Mouse (Mus musculus): ENCODE measurements around the gene Dcaf15. TPM values are rescaled to one million over a fixed set of nuclear protein-coding genes. Genes with fewer than 3 reads are reported as not detected.

Dcaf15 gene
- polyA plus RNA-seq, 1 experiment from 2014 or later: 3.0 TPM

MicroRNAs encoded within 50 kb of the gene (microRNA counts, 519-probe panel; counts per million panel counts)
- 2,767 counts per million, percentile 77 among the panel's probes with 10 or more counts for microRNA mmu-miR-709

Small RNA genes lying within 50 kb of the gene (microRNA-seq; reads per million reads assigned to microRNA genes)
- gene Mir709: not detected

Other genes starting within 250 kb of the Dcaf15 start
- gene Adgrl1, start 204.7 kb downstream of the Dcaf15 start, polyA plus RNA-seq (2015; fragmentation: Nextera tagmentation; extraction: Ambion mirVana): 0.86 and 1.2 TPM in 2 replicates
- gene Gm10644, start 149.6 kb downstream of the Dcaf15 start, polyA plus RNA-seq (2015; fragmentation: Nextera tagmentation; extraction: Ambion mirVana): 0.41 and 0.43 TPM in 2 replicates
- 108 and 110 TPM in 2 replicates for gene Asf1b, start 149.3 kb downstream of the Dcaf15 start, polyA plus RNA-seq (2015; fragmentation: Nextera tagmentation; extraction: Ambion mirVana)
- 29.8 and 39.9 TPM in 2 replicates for gene Prkaca, start 131.8 kb downstream of the Dcaf15 start, polyA plus RNA-seq (2015; fragmentation: Nextera tagmentation; extraction: Ambion mirVana)
- gene Samd1, start 107.1 kb downstream of the Dcaf15 start, polyA plus RNA-seq (2015; fragmentation: Nextera tagmentation; extraction: Ambion mirVana): 3.6 and 3.9 TPM in 2 replicates
- gene 1700067K01Rik, start 103.3 kb downstream of the Dcaf15 start, polyA plus RNA-seq (2015; fragmentation: Nextera tagmentation; extraction: Ambion mirVana): 0.56 and 0.58 TPM in 2 replicates
- gene 2210011C24Rik, start 92.6 kb downstream of the Dcaf15 start, polyA plus RNA-seq (2015; fragmentation: Nextera tagmentation; extraction: Ambion mirVana): 0.13 TPM in 1 of 2 replicates, not detected in the other
- gene Palm3, start 83.3 kb downstream of the Dcaf15 start, polyA plus RNA-seq (2015; fragmentation: Nextera tagmentation; extraction: Ambion mirVana): 0.15 TPM in 1 of 2 replicates, not detected in the other
- 0.87 and 1.0 TPM in 2 replicates for gene Il27ra, start 62.2 kb downstream of the Dcaf15 start, polyA plus RNA-seq (2015; fragmentation: Nextera tagmentation; extraction: Ambion mirVana)
- 0.15 TPM in 1 of 2 replicates, not detected in the other for gene Rln3, start 59.8 kb downstream of the Dcaf15 start, polyA plus RNA-seq (2015; fragmentation: Nextera tagmentation; extraction: Ambion mirVana)
- gene Gm10643, start 39.6 kb downstream of the Dcaf15 start, polyA plus RNA-seq (2015; fragmentation: Nextera tagmentation; extraction: Ambion mirVana): 0.08 and 0.32 TPM in 2 replicates
- gene Rfx1, start 37.9 kb downstream of the Dcaf15 start, polyA plus RNA-seq (2015; fragmentation: Nextera tagmentation; extraction: Ambion mirVana): 2.0 and 2.7 TPM in 2 replicates
- 0.04 TPM in 1 of 2 replicates, not detected in the other for gene Podnl1, start 21.2 kb upstream of the Dcaf15 start, polyA plus RNA-seq (2015; fragmentation: Nextera tagmentation; extraction: Ambion mirVana)
- gene Cc2d1a, start 43.2 kb upstream of the Dcaf15 start, polyA plus RNA-seq (2015; fragmentation: Nextera tagmentation; extraction: Ambion mirVana): 5.3 and 5.8 TPM in 2 replicates
- gene 4930432K21Rik, start 43.3 kb upstream of the Dcaf15 start, polyA plus RNA-seq (2015; fragmentation: Nextera tagmentation; extraction: Ambion mirVana): 0.26 and 0.28 TPM in 2 replicates
- gene Nanos3, start 80.4 kb upstream of the Dcaf15 start, polyA plus RNA-seq (2015; fragmentation: Nextera tagmentation; extraction: Ambion mirVana): not detected in 2 replicates
- 2.2 and 2.8 TPM in 2 replicates for gene Zswim4, start 132.3 kb upstream of the Dcaf15 start, polyA plus RNA-seq (2015; fragmentation: Nextera tagmentation; extraction: Ambion mirVana)
- 175 and 185 TPM in 2 replicates for gene D8Ertd738e, start 145.0 kb upstream of the Dcaf15 start, polyA plus RNA-seq (2015; fragmentation: Nextera tagmentation; extraction: Ambion mirVana)
- 27.1 and 27.9 TPM in 2 replicates for gene Mri1, start 152.6 kb upstream of the Dcaf15 start, polyA plus RNA-seq (2015; fragmentation: Nextera tagmentation; extraction: Ambion mirVana)
- gene Ccdc130, start 165.6 kb upstream of the Dcaf15 start, polyA plus RNA-seq (2015; fragmentation: Nextera tagmentation; extraction: Ambion mirVana): 5.6 and 6.2 TPM in 2 replicates